Mouse (Mus musculus) testis, adult 2 months (tissue): ENCODE measurements around the gene Zfp300.

Source experiments
- CTCF ChIP-seq: fragments of 200-500 bp; IDR thresholded peaks from 2 replicates; pipeline ENCODE4 v1.5.1; 2012; ENCODE audit warnings: low read depth, mild to moderate bottlenecking, inconsistent platforms, low read length, moderate library complexity; ENCODE audit not compliant: control insufficient read depth, insufficient read depth, insufficient replicate concordance
- POLR2A ChIP-seq: fragments of 200-500 bp; IDR thresholded peaks from 2 replicates; pipeline ENCODE4 v1.6.1; 2012; ENCODE audit warnings: low read depth, mild to moderate bottlenecking, inconsistent platforms, low read length, moderate library complexity; ENCODE audit not compliant: control insufficient read depth

DNA sequence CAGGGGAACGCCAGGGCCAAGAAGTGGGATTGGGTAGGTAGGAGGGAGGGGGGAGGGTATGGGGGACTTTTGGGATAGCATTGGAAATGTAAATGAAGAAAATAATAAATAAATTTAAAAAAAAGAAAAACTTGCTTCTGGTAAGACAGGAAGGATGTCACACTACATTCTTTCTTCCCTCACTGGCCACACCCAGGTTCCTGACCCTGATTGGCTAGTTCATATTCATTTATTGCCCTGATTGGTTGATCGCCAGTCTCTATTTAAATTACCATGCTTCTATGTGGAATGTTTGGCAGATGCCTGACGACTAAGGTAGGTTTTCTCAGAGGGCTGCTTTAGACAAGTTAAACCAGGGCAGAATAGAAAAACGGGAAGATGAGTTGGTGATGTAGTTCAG, 26.2 kb upstream of the Zfp300 start, which contains the start of gene Ssxa1:
- TF ChIP-seq POLR2A = no peak
- TF ChIP-seq CTCF = no peak
